Mouse (Mus musculus): ENCODE data around the gene Il11.

The Il11 gene

GRCm38 (mm10) chr7:4742482-4742819 lies 40.2 kb downstream of the Il11 start:
- no peak for DNase-seq

- DNase-seq, result no peak
Observed at GRCm38 (mm10) chr7:4741672-4742481, 40.8 kb downstream of the Il11 start.

- DNase-seq, result peak; percentile 67
Observed at GRCm38 (mm10) chr7:4741151-4741550, 41.5 kb downstream of the Il11 start.

- DNase-seq, result peak; percentile 29
Observed at GRCm38 (mm10) chr7:4740309-4740727, 42.3 kb downstream of the Il11 start.

GRCm38 (mm10) chr7:4739544-4740275 lies 42.9 kb downstream of the Il11 start, which contains the start of gene Kmt5c:
Gene Kmt5c, plus strand, starts transcription at chr7:4740115.
- peak; percentile 99 for DNase-seq

- peak; percentile 6 for DNase-seq
Observed at GRCm38 (mm10) chr7:4739041-4739543, 43.6 kb downstream of the Il11 start.

GRCm38 (mm10) chr7:4732968-4733392 lies 49.7 kb downstream of the Il11 start:
- no peak for DNase-seq

GRCm38 (mm10) chr7:4731090-4731489 lies 51.6 kb downstream of the Il11 start:
- DNase-seq, result no peak

GRCm38 (mm10) chr7:4725169-4725568 lies 57.5 kb downstream of the Il11 start, which contains the start of gene Tmem150b:
Gene Tmem150b, minus strand, starts transcription at chr7:4725249.
- no peak for DNase-seq

- no peak for DNase-seq
Observed at GRCm38 (mm10) chr7:4724359-4724758, 58.3 kb downstream of the Il11 start.

GRCm38 (mm10) chr7:4723508-4723907 lies 59.2 kb downstream of the Il11 start:
- peak; percentile 39 for DNase-seq

Measured in embryo, embryonic 11 days (tissue).